Mouse (Mus musculus) heart, embryonic 16.5 days (tissue): ENCODE measurements at regions not wholly inside any gene's neighbourhood (a gene's known extent, or its start where the extent isn't known, plus 50 kb on each side); places are given as distances from the start of the nearest gene placed in this dataset.

Experiments
- ATAC-seq: fragments of 200-750 bp; cut with Nextera tagmentation; replicated peaks from 2 replicates; pipeline ENCODE4 v1.8.0; 2017; ENCODE audit warnings: moderate number of reproducible peaks; ENCODE audit not compliant: insufficient read depth, low FRiP score; ENCODE audit errors: extremely low read depth
- H3K27ac ChIP-seq: fragments of 300-500 bp; sonication (generic); 2 replicates; pipeline ENCODE4 v1.5.1; 2014; ENCODE audit warnings: mild to moderate bottlenecking, low read length, control low read depth, moderate library complexity
- H3K27me3 ChIP-seq: fragments of 300-500 bp; sonication (generic); 2 replicates; pipeline ENCODE4 v1.6.1; 2014; ENCODE audit warnings: low read length, mixed read lengths; ENCODE audit not compliant: control insufficient read depth, insufficient read depth
- H3K36me3 ChIP-seq: fragments of 300-500 bp; sonication (generic); 2 replicates; pipeline ENCODE4 v1.6.1; 2014; ENCODE audit not compliant: control insufficient read depth, insufficient read depth
- H3K4me1 ChIP-seq: fragments of 300-500 bp; sonication (generic); 2 replicates; pipeline ENCODE4 v1.6.1; 2014; ENCODE audit warnings: low read length, mixed read lengths; ENCODE audit not compliant: control insufficient read depth, insufficient read depth
- H3K4me2 ChIP-seq: fragments of 300-500 bp; sonication (generic); 2 replicates; pipeline ENCODE4 v1.6.1; 2014; ENCODE audit warnings: low read depth, mild to moderate bottlenecking, control low read depth, low read length
- H3K4me3 ChIP-seq: fragments of 300-500 bp; sonication (generic); 2 replicates; pipeline ENCODE4 v1.5.1; 2014; ENCODE audit warnings: mild to moderate bottlenecking, control low read depth, low read length
- H3K9ac ChIP-seq: fragments of 300-500 bp; sonication (generic); 2 replicates; pipeline ENCODE4 v1.6.1; 2014; ENCODE audit warnings: low read length, control low read depth
- H3K9me3 ChIP-seq: fragments of 300-500 bp; sonication (generic); replicated peaks from 2 replicates; pipeline ENCODE4 v1.6.1; 2016; ENCODE audit warnings: low read length; ENCODE audit not compliant: control insufficient read depth
- WGBS: fragments of 180-500 bp; shearing (Covaris S2); extraction: QIAGEN DNeasy Blood & Tissue Kit; methylation state at CpG from one replicate; pipeline ENCODE4 v1.1.7; 2014; 5-methylcytosine and 5-hydroxymethylcytosine counted together

DNA sequence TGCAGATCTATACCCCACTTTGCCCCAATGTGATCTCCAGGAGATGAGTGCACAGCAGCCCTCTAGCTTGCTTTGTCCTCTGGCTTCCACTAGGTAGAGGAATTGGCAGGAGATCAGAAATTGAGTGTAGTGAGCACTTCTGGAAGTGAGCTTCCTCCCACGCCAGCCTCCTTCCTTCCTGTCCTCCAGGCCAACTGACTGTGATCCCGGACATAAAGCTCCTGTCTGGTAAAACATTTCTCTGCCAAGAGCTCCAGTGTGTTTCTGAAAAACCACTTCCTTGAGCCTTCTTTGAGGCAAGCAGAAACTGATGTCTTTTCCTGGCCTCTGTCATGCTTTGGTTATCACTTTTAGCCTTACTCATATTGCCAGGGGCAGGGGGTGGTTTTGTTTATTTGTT is 197.5 kb downstream of the Mreg start:
- Histone ChIP-seq H3K36me3 (no peaks in the 10 kb centered on the region), H3K27ac (peak overlapping the region; percentile 40), H3K27me3 (no peaks in the 10 kb centered on the region), H3K4me2 (no peak overlapping the region), H3K9ac (no peak overlapping the region), H3K4me1 (peaks cover 12% of the 10 kb centered on the region), H3K9me3 (no peaks in the 10 kb centered on the region), H3K4me3 (no peak overlapping the region)
- ATAC-seq: peak; percentile 56
- WGBS: 18% methylated on average over 2 of the region's 2 CpGs

DNA sequence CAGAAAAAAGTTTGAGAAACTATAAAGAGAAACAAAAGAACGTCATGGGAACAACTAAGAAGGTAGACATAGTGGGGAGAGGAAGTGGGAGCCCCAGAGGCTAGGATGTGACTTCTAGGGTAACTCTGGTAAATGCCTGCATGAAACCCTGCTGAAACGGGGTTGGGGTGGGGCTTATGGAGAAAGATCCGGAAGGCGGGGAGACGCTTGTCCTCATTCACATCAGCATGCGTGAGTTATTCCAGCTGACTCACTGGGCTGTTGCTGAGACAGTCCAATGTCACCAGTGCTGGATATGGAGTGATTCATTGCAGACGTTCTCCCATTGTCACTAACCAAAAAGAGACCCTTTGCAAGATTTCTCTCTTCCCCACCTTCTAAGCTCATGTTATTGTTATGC is 198.2 kb downstream of the Mreg start:
- H3K9ac ChIP-seq: no peak overlapping the region
- 0 out of 2 replicates have a peak, but pooled peaks have one; percentile 29 for ATAC-seq
- H3K27ac ChIP-seq: no peak overlapping the region
- WGBS: 48% methylated on average over 7 of the region's 7 CpGs
- H3K9me3 ChIP-seq: no peaks in the 10 kb centered on the region
- peaks cover 13% of the 10 kb centered on the region for H3K4me1 ChIP-seq
- H3K36me3 ChIP-seq: no peaks in the 10 kb centered on the region
- H3K27me3 ChIP-seq: no peaks in the 10 kb centered on the region
- H3K4me2 ChIP-seq: no peak overlapping the region
- H3K4me3 ChIP-seq: no peak overlapping the region

DNA sequence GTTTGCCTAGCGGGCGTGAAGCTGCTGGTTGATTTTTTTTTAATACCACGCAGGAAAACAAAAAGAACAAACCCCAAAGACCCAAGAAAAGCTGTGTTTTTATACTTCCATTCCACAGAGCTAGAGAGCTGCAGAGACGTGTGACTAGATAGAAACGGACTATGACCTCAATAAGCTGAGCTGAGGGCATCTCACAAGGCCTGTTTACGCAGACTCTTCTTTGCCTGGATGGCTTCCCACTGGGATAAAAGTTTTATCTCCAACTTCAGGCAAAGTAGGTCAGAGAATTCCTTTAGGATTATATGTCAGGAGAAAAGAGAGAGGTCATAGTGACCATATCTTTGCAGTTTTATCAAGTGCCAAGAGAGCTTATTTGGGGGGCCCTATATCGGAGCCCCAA is 199.4 kb downstream of the Mreg start:
- H3K4me1 ChIP-seq: peaks cover 10% of the 10 kb centered on the region
- H3K36me3 ChIP-seq: no peaks in the 10 kb centered on the region
- no peaks in the 10 kb centered on the region for H3K27me3 ChIP-seq
- H3K9ac ChIP-seq: no peak overlapping the region
- no peak overlapping the region for H3K4me2 ChIP-seq
- no peak overlapping the region for H3K27ac ChIP-seq
- ATAC-seq: no peak
- H3K4me3 ChIP-seq: no peak overlapping the region
- no peaks in the 10 kb centered on the region for H3K9me3 ChIP-seq
- 66% methylated on average over 7 of the region's 7 CpGs for WGBS

GRCm38 (mm10) chr1:72009270-72009928 is 202.7 kb downstream of the Mreg start:
- Histone ChIP-seq H3K27me3 (no peaks in the 10 kb centered on the region), H3K4me2 (no peak overlapping the region), H3K4me1 (peaks cover 9% of the 10 kb centered on the region), H3K27ac (no peak overlapping the region), H3K4me3 (no peak overlapping the region), H3K36me3 (no peaks in the 10 kb centered on the region), H3K9me3 (no peaks in the 10 kb centered on the region), H3K9ac (no peak overlapping the region)
- peak; percentile 56 for ATAC-seq
- 28% methylated on average over 7 of the region's 7 CpGs for WGBS

DNA sequence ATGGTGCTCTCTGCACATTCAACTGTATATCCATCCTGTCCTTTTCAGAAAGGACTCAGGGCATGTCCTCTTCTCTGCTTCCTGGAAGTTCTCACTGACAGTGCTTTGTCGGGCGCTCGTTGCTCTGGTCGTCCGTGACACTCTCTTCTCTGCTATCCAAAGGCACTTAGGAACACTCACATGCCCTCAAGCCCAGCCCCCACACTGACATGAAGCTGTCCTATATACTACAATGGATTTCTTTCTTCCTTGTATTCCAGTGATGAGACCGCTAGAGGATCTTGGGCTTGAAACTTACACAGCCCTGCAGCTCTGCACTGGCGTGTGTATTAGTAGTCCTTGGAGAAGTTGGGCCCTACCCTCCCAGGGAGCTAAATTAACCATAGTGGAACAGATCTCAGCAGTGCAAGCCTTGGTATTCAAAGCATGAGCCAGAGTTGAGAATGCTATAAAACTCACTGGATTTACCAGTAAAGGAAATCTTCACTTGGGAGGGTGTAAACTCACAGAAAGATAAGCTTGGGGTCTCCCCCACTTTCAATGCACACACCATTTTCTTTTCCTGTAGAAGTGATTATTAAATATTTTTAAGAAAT is 205.3 kb downstream of the Mreg start:
- Histone ChIP-seq H3K9me3 (no peaks in the 10 kb centered on the region), H3K4me3 (no peak overlapping the region), H3K4me2 (no peak overlapping the region), H3K27me3 (no peaks in the 10 kb centered on the region), H3K27ac (no peak overlapping the region), H3K9ac (no peak overlapping the region), H3K4me1 (0 out of 2 replicates have a peak, but pooled peaks cover 2% of the 10 kb centered on the region), H3K36me3 (no peaks in the 10 kb centered on the region)
- WGBS: 37% methylated on average over 7 of the region's 7 CpGs
- ATAC-seq: no peak

GRCm38 (mm10) chr1:72005956-72006355 is 206.2 kb downstream of the Mreg start:
- no peak overlapping the region for H3K9ac ChIP-seq
- no peak overlapping the region for H3K4me3 ChIP-seq
- H3K4me1 ChIP-seq: 0 out of 2 replicates have a peak, but pooled peaks cover 2% of the 10 kb centered on the region
- H3K4me2 ChIP-seq: no peak overlapping the region
- no peaks in the 10 kb centered on the region for H3K9me3 ChIP-seq
- H3K27ac ChIP-seq: no peak overlapping the region
- no peaks in the 10 kb centered on the region for H3K36me3 ChIP-seq
- WGBS: 59% methylated on average over 8 of the region's 8 CpGs
- ATAC-seq: no peak
- H3K27me3 ChIP-seq: no peaks in the 10 kb centered on the region

DNA sequence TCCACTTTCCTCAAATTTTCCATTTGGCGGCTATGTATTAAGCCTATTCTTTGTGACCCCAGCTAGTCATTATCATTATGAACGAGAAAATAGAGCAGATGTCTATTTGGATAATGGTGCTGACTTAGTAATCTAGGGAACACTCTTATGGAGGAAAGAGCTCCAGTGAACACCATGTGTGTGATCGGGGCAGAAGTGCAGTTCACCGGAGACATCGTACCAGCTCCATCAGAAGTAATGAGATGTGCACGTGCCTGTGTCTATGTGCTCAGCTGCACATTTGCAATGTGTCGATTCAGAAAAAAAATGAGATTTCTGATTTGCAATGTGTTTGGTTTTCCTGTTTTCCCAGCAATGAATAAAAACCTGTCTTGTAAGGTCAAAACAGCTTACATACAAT is 206.6 kb downstream of the Mreg start:
- no peaks in the 10 kb centered on the region for H3K27me3 ChIP-seq
- 76% methylated on average over 7 of the region's 7 CpGs for WGBS
- H3K4me2 ChIP-seq: no peak overlapping the region
- ATAC-seq: no peak
- H3K4me1 ChIP-seq: 0 out of 2 replicates have a peak, but pooled peaks cover 2% of the 10 kb centered on the region
- H3K27ac ChIP-seq: no peak overlapping the region
- no peaks in the 10 kb centered on the region for H3K9me3 ChIP-seq
- H3K36me3 ChIP-seq: no peaks in the 10 kb centered on the region
- no peak overlapping the region for H3K4me3 ChIP-seq
- H3K9ac ChIP-seq: no peak overlapping the region

GRCm38 (mm10) chr1:72003424-72004278 is 208.5 kb downstream of the Mreg start:
- no peak for ATAC-seq
- Histone ChIP-seq H3K4me3 (no peak overlapping the region), H3K4me2 (no peak overlapping the region), H3K27me3 (no peaks in the 10 kb centered on the region), H3K9ac (no peak overlapping the region), H3K9me3 (no peaks in the 10 kb centered on the region), H3K36me3 (no peaks in the 10 kb centered on the region), H3K27ac (no peak overlapping the region), H3K4me1 (no peaks in the 10 kb centered on the region)
- 80% methylated on average over 14 of the region's 14 CpGs for WGBS
